Mouse (Mus musculus) thymus, postnatal 36 days (tissue): ENCODE data around the gene Trip10.

ENCODE experiments used
- DNase-seq, 2 experiments: peaks; one replicate each; pipeline ENCODE4 v3.0.0; 2022; ENCODE audit warnings: mixed read lengths in 2 of 2

Gene Trip10

GRCm38 (mm10) chr17:57249186-57250181, at the start of gene Trip10:
Gene Trip10, plus strand, starts transcription at chr17:57249455.
- peak; percentile 97 to 99 for DNase-seq

GRCm38 (mm10) chr17:57201841-57202724, 47.2 kb upstream of the Trip10 start:
- DNase-seq, result no peak

GRCm38 (mm10) chr17:57207938-57208337, 41.3 kb upstream of the Trip10 start:
- DNase-seq, result no peak

GRCm38 (mm10) chr17:57209330-57209729, 39.9 kb upstream of the Trip10 start:
- peak; percentile 60 to 66 for DNase-seq

GRCm38 (mm10) chr17:57211501-57211900, 37.8 kb upstream of the Trip10 start:
- DNase-seq, result no peak

GRCm38 (mm10) chr17:57214676-57215387, 34.4 kb upstream of the Trip10 start:
- no peak for DNase-seq

- peak in 1 of 2 experiments; percentile 11 for DNase-seq
Observed at GRCm38 (mm10) chr17:57218335-57218900, 30.8 kb upstream of the Trip10 start.

GRCm38 (mm10) chr17:57219167-57219883, 29.9 kb upstream of the Trip10 start:
- peak; percentile 78 to 80 for DNase-seq

GRCm38 (mm10) chr17:57219884-57220207, 29.4 kb upstream of the Trip10 start:
- DNase-seq, result peak in 1 of 2 experiments; percentile 24

GRCm38 (mm10) chr17:57221911-57222310, 27.3 kb upstream of the Trip10 start:
- peak in 1 of 2 experiments; percentile 1 for DNase-seq

- no peak for DNase-seq
Observed at GRCm38 (mm10) chr17:57223313-57223712, 25.9 kb upstream of the Trip10 start.

GRCm38 (mm10) chr17:57227468-57227867, 21.8 kb upstream of the Trip10 start:
- DNase-seq, result no peak

- no peak for DNase-seq
Observed at GRCm38 (mm10) chr17:57228014-57228413, 21.2 kb upstream of the Trip10 start, which contains the start of gene C3. Gene C3, minus strand, starts transcription at chr17:57228136.

- no peak for DNase-seq
Observed at GRCm38 (mm10) chr17:57228873-57229272, 20.4 kb upstream of the Trip10 start.

GRCm38 (mm10) chr17:57229851-57230727, 19.2 kb upstream of the Trip10 start:
- no peak for DNase-seq

- DNase-seq, result no peak
Observed at GRCm38 (mm10) chr17:57230728-57231125, 18.5 kb upstream of the Trip10 start.

- DNase-seq, result no peak
Observed at GRCm38 (mm10) chr17:57231321-57231771, 17.9 kb upstream of the Trip10 start.

- DNase-seq, result no peak
Observed at GRCm38 (mm10) chr17:57232200-57232599, 17.1 kb upstream of the Trip10 start.

- DNase-seq, result no peak
Observed at GRCm38 (mm10) chr17:57233038-57233437, 16.2 kb upstream of the Trip10 start.

GRCm38 (mm10) chr17:57234254-57234928, 14.9 kb upstream of the Trip10 start:
- no peak for DNase-seq
